Mouse (Mus musculus) cerebellum, adult 8-10 months (tissue): ENCODE data around the gene Cpsf6.

Source experiments
- DNase-seq: peaks from one replicate; pipeline ENCODE4 v3.0.0; 2022

Cpsf6 gene

DNA sequence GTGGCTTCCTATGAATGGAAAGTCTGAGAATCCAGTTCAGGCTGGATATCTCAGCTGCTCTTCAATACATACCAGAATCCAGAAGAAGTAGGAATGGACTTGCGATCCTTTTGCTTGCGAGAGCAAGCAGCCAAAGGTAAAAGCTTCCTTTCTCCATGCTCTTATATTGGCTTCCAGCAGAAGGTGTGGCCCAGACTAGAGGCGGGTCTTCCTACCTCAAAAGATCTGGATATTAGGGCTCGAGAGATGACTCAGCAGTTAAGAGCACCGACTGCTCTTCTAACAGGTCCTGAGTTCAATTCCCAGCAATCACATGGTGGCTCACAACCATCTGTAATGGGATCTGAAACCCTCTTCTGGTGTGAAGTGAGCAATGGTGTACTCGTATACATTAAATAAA is at the start of gene Cpsf6:
Cpsf6 (minus strand) TSS at position 108 of the 400 bp plus-strand sequence.
- no peak for DNase-seq

DNA sequence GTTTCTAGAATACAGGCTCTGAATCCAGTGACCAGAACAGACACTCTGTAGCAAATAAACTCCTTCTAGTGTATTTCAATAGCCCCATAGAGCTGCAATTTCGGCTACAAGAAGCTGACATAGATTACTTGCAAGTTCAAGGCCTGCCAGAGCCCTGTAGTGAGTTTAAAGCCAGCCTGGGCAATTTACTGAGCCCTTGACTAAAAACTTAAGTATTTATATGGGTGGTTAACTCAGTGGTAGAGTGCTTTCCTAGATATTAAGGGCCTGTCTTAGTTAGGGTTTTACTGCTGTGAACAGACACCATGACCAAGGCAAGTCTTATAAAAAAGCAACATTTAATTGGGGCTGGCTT is 46.8 kb upstream of the Cpsf6 start:
- DNase-seq, result no peak

DNA sequence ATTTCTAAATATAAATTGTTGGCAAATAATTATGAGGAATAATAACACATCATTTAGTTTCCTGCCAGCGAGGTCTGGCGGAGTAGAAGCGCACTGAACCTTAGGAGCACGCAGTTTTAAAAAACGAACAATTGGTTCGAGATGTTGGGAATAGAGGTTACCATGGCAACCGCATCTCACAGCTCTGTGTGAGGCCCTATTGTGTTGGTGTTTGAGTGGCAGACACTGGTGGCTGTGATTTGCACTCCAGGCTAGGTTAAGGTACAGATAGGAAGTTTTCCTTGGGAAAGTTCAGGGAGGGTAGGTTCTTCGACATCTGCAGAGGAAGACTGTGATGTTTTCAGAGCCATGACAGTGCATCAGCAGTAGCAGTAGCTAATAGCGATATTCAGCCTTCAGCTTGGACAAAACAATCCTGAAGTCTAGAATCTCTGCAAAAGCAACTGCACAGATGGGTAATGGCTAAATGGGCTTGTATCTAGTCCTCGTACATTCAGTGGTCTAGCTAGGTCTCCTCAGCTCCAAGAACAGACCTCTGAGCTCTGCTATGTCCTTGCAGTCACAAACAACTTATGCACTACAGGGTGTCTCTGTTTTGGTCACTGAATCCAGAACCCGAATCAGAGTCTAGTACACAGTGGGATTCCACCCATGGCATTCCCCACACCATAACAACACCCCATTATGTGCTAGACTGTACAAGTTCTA is 46.2 kb upstream of the Cpsf6 start:
- no peak for DNase-seq

DNA sequence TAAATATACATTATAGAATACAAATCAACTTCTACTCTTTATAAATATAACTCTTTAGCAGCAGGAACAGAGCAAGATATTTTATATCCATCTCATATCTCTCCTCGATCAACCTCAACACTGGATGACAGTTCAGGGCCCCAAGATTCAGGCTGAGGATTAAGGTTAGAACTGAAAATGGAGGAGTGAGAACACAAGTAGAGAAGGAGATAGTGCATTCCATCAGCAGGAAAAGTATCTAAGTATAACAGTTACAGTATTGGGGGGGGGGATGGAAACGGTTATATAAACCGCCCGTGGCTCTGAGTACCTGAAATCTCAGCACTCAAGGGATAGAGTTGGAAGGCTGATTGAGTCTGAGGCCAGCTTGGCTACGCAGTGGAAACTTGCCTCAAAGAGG is 45.2 kb upstream of the Cpsf6 start:
- DNase-seq, result no peak

DNA sequence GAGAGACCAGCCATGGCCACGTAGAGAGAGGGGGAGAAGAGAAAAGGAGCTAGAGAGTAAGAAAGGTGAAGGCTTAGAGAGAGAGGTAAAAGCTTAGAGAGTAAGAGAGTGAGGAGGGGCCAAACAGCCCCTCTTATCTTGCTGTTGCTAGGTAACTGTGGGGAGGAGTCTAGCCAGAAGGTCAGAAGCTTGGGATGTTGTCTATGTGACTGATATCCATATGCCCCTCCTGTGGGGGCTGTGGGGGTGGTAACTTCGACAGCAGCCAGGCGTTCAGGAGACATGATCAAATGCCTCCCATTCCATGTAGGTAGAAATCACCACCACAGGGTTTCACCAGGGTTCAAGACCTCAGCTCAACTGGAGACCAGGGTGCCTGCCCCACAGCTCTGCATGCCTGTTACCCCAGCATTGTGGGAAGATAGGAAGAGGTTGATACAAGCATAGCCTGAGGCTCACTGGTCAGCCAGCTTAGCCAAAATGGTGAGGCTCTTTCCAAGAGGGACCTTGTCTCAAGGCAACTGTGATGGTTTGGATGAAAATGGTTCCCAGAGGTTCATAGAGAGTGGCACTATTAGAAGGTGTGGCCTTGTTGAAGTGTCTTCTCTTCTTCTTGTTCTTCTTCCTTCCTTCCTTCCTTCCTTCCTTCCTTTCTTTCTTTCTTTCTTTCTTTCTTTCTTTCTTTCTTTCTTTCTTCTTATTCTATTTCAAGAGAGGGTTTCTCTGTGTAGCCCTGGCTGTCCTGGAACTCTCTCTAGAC is 44.5 kb upstream of the Cpsf6 start:
- no peak for DNase-seq

DNA sequence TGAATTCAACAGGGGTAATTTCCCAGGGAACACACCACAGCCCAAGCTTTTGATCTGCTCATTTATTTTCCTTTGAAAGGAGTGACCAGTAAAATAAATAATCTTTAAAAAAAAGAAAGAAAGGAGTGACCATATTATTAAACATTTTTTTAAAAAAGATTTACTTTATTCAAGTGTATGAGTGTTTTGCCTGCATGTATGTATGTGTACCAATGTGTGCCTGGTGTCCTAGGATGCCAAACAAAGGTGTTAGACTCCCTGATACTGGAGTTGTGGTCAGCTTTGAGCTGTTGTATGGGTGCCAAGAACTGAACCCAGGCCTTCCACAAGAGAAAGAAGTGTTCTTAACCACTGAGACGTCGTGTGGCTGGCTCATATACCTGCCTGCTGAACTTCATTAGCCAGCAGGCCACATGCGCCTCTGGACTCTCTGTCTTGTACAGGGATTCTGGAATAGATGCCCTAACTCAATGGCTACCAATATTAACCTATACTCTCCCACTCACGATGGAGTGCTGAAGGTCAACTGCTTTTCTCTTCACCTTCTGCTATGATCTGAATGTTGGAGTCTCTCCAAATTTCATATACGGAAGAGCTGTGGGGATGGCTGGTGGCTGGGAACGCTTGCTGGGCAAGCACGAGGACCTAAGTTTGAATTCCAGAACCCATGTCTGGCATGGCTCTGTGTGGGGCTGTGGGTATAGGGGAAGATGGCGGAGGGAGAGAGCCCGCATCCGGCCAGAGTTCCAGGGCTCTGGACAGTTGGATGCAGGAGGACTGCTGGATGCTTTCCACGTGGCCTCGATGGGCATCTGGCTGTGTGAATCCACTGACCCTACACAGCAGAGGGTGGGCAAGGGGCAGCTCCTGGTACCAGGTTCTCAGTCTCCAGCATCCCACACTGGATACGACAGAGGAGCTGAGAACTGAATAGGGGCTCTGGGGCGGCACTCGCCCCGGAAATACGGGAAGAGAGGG is 43.5 kb upstream of the Cpsf6 start:
- DNase-seq, result no peak

DNA sequence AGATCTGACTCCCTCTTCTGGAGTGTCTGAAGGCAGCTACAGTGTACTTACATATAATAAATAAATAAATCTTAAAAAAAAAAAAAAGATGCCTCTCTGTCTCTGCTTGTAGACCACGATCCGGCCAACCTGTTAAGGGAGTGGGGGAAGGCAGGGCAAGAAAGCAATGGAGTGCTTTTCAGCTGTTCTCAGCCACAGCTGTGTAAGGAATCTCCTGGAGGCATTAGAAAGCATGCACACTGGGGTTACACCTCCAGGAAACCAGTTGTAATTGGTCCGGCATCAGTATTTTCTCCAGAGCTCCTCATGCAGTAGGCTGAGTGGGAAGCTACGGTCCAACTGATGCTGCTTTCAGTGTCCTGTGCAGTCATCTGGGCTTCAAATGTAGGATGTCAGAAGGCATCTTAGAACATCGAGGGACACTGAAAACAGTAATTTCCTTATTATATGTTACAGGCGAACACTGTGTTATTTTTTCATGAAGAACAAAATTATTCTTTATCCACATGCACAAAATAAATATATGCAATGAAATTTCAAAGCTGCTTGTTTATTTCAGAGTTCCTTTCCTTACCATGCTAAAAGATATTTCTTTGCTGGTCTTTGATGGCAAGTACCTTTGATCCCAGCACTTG is 42.5 kb upstream of the Cpsf6 start:
- no peak for DNase-seq

DNA sequence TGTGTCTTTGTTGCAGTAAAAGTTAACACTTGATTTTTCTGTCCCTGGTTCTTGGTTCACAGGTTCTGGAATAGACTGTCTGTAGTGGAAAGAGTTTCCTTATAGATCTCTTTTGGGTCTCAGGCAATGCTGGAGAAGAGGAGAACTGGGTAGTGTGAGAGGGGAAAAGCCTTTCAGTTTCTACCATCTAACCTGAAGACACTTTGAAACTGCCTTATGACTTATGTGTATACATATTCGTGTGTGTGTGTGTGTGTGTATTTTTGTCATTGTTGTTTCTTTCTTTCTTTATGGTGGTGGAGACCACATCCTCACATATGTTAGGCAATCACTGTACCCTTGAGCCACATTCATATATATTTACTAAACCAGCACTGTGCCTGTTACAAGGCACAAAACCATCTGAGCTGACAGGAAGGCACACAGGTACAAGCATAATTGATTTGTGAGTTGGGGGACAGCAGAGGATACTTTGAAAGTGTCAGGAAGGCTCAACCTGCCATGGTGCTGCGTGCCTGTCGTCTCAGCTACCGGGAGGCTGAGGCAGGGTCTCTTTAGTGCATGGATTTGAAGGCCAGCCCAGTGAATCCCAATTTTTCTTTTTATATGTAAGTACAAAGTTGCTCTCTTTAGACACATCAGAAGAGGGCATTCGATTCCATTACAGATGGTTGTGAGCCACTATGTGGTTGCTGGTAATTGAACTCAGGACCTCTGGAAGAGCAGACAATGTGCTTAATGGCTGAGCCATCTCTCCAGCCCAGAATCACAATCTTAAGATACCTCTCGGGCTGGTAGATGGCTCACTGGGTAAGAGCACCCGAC is 41.7 kb upstream of the Cpsf6 start:
- no peak for DNase-seq

DNA sequence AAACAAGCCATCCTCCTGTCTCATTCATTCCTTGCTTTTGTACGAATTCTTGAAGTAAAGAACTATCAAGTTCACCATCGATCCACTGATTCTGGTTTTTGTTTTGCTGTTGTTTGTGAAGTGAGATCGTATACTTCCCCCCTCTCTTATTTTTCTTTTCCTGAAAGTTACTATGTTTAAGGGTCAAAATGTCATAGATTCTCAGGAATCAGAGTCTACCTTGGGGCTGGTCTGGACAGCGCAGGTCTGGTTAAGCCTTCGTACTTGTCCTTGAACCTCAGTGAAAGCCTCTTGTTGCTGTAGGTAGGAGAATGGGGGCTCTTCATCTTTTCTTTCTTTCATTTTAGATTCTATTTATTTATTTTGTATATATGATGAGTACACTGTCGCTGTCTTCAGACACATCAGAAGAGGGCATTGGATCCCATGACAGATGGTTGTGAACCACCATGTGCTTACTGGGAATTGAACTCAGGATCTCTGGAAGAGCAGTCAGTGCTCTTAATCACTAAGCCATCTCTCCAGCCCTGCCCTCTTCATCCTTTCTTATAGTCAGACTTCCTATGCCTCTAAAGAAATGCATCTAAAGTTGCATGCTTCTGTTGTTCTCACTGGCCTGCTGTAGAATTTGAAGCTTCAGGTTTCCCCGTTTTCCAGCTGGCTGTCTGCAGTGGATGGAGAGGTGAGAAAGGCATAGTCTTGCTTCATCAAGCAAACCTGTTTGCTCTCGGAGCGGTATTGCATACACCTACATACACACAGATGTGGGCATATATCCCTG is 40.9 kb upstream of the Cpsf6 start:
- no peak for DNase-seq

DNA sequence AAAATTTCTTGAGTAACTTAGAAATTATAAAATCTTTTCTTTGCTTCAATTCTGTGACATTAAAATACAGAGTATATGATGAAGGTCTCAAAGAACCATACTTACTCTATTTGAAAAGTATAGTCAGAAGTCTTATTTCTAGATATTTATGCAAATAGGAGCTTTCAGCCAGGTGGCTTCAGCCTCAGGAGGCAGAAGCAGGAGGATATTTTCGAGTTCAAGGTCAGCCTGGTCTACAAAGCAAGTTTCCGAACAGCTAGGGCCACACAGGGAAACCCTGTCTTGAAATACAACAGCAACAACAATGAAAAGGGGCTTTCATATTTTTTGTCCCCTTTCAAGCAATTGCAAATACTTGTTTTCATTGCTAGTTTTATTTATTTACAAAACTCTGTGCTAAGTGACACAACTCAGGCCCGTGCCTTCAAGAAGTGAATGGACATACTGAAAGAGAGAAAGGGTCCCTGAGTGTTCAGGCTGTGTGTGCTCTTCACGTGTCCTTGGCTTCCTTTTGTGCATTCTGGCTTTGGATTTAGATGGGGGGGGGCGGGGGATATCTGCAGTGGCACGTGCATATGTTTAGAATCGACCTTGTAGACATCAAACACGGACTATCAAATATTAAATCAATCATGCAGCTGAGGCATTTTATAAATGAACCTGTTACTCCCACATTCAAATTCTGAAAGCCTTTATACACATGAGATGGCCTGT is 39.9 kb upstream of the Cpsf6 start:
- DNase-seq, result no peak

DNA sequence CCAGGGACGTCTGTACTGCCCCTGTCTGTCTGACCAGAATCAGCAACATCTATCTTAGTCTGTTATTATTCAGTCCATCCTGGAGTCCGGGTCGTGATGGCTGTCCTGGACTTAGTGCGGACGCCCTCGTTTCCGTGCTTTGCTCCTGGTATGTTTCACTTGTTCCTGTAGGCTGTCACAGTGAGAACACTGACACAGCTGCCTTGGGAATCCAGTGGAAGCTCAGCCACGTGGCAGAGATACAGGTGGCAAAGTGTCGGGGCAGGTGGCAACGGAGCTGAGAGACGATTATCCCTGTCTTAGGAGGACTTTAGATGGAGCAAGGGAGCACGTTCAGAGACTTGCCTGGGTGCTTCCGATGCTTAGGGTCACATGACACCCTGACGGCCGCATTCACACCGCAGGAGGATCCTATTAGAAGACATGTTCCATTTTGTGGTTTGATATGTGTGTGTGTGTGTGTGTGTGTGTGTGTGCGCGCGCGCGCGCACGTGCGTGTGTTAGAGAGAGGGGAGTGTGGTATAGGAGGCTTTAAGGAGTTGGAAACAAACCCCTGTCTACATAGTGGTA is 38.9 kb upstream of the Cpsf6 start:
- DNase-seq, result no peak

DNA sequence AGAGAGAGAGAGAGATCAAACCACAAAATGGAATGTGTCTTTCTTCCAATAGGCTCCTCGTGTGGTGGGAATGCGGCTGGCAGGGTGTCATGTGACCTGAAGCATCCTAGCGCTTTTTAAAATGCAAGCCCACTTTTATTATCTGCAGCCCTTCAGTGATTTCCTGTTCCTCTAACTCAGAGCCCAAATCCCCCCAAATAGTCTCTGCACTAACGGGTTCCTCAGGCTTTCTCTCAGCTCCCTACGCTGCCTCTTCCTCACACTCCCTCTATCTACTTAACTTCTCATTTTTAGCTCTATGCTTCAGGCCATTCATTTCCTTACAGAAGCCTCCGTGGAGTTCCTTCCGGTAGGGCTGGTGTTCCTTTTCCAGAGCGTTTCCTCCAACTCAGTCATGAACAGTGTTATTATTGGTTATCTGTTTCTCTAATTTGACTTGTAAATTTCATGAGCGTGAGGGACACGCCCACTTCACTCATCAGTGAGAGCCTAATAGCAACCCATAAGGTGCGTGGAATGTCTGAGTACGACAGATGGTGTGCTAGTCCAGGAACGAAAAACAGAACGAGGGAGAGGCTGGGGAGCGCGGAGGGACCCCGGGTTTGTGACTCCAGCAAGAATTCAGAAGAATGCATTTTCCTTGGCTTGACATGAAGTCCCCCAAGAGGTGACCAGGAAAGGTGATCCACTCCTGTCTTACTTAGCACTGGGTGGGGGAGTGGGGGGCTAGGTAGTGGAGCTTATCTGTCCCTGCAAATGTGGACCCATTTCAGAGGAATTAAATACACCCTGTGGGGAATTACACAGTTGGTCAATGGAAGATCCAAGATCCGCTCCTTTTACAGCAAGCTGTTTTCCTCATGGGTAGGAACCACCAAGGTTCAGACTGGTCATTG is 38.2 kb upstream of the Cpsf6 start:
- no peak for DNase-seq

DNA sequence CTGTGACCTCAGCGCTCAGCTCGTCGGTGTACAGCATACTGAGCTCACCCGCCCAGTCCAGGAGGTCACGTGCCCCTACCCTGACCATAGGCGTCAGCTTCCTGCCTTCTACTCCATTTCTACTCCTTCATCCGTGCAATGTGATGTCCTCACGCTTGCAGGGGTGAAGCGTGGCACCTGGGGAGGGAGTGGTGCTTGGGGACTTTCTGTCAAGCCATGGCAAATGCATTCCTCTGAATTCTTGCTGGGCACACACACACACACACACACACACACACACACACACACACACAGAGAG is 37.6 kb upstream of the Cpsf6 start:
- DNase-seq, result no peak

DNA sequence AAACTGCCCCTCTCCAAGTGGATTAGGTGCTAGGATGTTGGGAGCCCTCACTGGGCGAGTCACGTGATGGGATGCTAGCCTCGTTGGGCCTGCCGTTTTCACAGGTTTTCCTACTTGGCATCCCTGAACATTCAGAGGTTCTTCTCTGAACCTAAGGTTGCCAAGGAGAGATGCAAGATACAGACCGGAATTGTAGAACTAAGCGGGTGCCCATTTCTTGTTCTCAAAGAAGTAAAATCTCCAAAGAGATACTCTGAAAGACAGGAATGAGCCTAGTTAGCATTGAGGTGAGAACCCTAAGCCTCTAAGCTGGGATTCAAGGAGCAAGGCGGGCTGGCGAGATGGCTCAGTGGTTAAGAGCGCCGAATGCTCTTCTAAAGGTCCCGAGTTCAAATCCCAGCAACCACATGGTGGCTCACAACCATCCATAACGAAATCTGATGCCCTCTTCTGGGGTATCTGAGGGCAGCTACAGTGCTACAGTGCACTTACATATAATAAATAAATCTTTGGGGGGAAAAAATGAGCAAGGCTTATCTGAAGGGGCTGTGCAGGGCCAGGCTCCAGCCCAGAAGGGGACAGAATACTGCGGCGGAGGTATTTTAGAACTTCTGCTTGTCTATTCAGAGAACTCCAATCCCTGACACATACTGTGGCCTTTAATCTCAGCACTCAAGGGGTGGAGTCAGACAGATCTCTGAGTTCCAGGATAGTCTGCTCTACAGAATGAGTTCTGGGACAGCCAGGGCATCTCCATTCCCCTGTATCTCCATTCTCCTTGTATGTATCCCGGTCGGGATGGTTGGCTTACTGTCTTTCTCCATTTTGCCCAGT is 37.0 kb upstream of the Cpsf6 start:
- DNase-seq, result no peak

DNA sequence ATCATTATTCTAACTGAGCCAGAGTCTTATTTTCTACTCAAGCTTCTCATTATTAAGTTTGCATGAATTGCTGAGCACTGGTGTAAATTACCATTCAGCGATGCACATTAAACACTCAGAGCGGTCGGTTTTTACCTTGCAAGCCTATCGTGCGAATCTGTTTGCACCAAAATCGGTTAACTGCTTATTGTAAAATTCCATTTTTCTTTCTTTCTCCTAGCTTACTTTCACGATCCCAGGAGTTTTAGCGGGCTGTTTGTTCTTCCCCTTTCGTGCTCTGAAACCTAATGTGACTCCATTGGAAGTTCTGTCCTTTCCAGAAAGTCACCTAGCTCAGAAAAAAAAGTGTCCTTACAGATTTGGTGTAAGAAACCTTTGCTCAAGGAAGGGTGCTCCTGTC is 36.3 kb upstream of the Cpsf6 start:
- DNase-seq, result no peak

DNA sequence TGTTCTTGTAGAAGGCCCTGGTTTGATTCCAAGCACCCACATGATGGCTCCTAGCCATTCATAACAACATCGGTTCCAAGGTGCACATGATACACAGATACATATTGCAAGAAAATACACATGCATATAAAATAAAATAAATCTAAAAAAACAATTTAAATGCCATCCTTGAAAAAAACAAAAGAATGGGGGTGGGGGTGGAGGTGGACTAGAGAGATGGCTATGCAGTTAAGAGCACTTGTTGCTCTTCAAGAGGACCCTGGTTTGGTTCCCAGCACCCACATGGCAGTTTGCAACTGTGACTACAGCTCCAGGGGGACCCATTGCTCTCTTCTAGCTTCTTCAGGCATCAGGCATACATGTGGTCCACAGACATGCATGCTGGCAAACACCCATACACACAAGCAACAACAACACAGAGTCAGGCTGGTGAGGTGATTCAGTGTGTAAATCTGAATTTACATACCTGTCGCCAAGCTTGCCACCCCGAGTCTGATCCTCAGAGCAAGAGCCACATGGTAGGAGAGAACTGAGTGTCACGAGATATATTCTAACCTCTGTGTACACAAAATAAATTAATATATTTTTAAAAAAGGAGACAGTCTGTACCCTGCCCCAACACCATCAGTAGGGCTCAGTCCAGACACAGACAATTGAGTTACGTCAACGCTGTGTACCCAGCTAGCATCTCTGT is 35.7 kb upstream of the Cpsf6 start:
- no peak for DNase-seq

DNA sequence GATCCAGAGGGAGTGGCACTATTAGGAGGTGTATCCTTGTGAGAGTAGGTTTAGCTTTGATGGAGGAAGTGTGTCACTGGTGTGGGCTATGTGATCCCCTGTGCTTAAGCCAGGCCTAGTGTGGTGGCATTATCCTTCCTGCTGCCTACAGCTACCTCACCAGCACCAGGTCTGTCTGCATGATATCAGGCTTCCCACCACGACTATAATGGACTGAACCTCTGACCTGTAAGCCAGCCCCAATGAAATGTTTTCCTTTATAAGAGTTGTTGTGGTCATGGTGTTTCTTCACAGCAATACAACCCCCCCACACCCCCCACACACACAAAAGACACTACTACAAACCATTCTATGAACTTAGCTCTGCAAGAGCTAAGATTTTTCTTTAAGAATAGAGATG is 34.9 kb upstream of the Cpsf6 start:
- DNase-seq, result no peak
